Mouse (Mus musculus): Measurements from ENCODE around the gene Pklr.

DNA sequence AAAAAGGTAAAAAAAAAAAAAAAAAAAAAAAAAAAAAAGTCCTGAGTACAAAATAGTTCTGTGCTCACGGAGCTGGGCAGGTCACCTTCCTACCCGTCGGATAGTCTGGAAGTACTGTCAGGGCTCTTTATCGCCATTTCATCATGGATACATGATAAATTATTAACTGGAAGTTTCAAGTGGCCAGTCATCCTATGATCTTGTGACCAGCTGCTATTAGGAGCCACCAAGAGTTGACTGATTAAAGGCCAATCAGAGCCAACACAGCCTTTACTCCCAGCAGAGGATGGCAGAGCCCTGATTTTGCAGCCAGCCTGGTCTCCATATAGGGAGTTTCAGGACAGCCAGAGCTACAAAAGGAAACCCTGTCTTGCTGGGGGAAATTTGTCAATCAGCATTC, 22.9 kb upstream of the Pklr start:
- TF ChIP-seq POLR2A (IDR thresholded peaks at IDR 0.05; ENCODE audit: borderline replicate concordance, low read depth, low read length) (no peak), CTCF (IDR thresholded peaks at IDR 0.05; ENCODE audit: low read depth, low read length) (no peak)

Measured in bone marrow macrophage, adult 2 months (primary cell).